Mouse (Mus musculus): Measurements from ENCODE around the gene Gpr137.
"Not testable (repeated sequence)": the region's sequence is repeated elsewhere in the genome, so short reads cannot be mapped to it uniquely, and the experiment has no call there.

Gpr137 gene

DNA sequence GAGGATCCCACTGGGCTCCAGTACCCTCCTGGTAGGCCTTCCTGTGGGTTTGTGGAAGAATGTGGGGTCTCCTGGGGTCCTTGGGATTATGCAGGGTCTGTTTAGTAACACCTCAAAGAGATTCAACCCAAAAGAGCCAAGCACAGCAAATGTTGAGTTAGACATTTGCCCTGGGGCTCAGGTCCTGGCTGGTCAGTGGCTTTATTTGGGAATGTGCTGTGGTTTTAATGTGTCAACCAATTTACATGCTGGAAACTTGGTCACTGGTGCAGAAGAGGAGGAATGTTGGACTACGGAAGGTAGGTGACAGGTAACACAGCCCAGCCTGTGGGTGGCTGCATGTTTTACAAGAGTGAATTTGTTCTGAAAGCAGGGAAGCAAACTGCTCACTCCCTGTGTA is 39.2 kb downstream of the Gpr137 start:
- peak; percentile 60 to 72 for DNase-seq

DNA sequence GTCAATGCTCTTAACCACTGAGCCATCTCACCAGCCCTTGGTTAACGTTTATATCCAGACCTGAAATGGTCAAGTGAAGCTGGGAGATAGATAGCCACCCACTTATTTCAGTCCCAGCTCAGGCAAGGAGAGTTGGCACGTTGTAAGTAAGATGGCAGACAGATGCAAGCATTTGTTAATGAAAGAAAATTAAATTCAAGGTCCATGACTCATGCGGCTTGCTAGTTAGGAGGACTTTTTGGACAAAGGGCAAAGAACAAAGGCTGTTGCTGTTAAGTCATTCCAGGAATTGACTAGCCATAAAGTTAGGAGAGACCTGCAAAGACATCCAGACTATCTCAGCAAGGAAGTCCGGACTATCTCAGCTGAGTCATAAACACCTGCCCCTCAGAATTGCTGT is 42.6 kb downstream of the Gpr137 start:
- DNase-seq, result peak in 1 of 2 experiments; percentile 24

DNA sequence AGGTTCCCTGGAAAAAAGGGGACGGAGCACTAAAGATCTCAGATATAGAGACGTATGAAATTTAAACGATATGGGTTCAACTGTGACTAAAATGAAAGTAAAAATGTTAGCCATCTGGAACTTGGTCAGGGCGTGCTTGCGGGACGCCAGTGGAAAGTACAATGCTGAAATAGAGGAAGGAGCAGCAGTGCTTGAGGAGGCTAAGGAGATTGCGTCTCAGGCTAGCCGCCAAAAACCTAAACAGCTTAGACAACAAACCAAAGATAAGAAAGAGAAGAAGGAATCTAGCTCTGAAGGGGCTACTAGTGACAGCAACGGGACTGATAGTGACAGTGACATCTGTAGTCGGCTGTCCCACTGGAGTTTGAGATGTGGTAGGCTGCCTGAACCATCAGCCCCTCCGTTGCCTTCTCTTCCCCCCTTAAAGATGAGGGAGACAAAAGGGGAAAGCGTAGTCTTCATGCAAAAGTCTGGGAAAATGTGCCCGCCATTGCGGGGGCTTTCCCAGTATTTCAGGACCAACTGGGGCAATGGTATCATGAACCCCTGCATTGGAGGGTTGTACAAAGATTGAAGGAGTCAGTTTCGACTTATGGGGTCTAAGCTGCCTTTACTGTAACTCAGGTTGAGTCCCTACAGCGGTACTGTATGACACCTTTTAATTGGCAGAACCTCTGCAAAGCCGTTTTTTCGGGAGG is 46.5 kb downstream of the Gpr137 start:
- not testable (repeated sequence) for DNase-seq

DNA sequence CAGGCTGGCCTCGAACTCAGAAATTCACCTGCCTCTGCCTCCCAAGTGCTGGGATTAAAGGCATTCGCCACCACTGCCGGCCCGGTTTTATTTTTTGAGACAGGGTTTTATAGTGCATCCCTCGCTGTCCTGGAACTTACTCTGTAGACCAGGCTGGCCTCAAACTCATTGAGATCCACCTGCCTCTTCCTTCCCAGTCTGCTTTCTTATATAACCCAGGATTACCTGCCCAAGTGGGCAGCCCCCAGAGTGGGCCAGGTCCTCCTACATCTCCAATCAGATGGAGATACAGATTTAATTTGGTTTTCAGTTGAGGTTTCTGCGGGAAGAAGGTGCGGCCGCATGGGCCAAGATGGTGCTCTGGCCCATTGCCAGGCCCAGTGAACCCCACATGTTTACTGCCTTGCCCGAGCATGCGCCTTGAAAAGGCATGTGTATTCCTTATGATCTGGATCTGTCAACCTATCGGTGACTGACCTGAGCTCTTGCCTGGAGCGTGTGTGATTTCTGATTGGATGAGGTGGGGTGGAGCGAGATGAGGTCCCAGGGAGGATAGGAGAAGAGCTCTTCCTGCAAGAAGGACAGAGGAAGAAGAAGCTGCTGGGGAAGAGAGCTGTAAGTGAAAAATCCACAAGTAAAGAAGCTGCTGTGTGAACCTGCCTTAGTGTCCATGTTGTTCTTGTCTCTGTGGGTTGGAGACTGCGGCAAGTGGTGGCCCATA is 48.4 kb downstream of the Gpr137 start:
- no peak for DNase-seq

DNA sequence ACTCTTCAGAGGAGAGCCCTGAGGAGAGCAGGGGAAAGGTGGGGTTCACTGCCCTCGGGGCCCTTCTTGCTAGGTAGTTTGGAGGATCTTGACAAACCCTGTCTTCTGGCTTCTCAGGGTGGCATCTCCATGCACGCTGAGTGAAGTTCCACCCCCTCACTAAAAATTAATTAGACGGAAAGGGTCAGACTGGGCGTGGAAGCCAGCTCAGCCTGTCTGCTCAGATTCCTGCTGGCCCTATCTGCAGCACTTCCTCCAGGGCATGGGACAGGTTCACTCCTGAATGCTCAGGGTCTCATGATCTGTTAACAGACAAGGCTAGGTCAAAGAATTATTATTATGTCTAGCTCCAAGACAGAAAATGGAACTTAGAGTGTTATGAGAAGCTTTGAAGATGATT is 49.8 kb downstream of the Gpr137 start:
- no peak for DNase-seq

Data from kidney, postnatal 25 days (tissue).